Mouse (Mus musculus): Measurements from ENCODE around the gene Nutf2-ps1.
"Not testable (repeated sequence)": the region's sequence is repeated elsewhere in the genome, so short reads cannot be mapped to it uniquely, and the experiment has no call there.

Gene Nutf2-ps1

DNA sequence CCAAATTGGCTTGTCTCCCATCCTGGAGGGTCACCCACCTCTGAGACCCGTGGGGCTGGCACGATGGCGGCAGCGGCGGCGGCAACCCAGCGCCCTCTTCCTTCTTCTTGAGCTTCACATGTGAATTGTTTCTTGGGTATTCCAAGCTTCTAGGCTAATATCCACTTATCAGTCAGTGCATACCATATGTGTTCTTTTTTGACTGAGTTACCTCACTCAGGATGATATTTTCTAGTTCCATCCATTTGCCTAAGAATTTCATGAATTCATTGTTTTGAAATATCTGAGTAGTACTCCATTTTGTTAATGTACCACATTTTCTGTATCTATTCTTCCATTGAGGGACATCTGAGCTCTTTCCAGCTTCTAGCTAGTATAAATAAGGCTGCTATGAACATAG is at the start of gene Nutf2-ps1:
Nutf2-ps1 (minus strand) TSS at position 101 of the 400 bp plus-strand sequence.
- not testable (repeated sequence) for DNase-seq (ENCODE audit: low read depth, low spot score)

DNA sequence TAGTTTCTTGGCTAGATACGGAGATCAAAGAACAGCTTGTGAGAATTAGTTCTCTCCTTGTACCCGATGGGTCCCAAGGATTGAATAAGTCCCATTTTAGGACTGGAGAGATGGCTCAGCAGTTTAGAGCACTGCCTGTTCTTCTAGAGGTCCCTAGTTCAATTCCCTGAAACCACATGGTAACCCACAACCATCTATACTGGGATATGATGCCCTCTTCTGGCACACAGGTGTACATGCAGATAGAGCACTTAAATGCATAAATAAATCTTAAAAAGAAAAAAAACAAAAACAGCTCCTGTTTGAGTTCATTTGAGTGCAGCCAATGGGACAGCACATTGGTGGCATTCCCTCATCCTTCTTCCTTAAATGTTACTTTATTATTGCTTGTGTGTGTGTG is 49.2 kb upstream of the Nutf2-ps1 start:
- DNase-seq (ENCODE audit: low read depth, low spot score), result no peak

DNA sequence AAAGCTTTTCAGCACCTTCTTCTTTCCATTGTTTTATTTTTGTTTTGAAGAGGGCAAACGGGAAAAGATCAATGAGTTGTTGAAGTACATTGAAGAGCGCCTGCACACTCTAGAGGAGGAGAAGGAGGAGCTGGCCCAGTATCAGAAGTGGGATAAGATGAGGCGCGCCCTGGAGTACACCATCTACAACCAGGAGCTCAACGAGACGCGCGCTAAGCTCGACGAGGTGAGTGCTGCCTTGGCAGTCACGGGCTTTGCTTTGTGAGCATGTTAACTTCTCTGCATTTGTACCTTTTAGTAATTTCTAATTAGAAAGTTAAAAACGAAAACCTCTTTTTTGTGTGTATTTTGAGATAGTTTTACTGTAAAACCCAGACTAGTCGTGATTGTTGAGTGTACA is 32.8 kb upstream of the Nutf2-ps1 start:
- DNase-seq (ENCODE audit: low read depth, low spot score), result no peak

DNA sequence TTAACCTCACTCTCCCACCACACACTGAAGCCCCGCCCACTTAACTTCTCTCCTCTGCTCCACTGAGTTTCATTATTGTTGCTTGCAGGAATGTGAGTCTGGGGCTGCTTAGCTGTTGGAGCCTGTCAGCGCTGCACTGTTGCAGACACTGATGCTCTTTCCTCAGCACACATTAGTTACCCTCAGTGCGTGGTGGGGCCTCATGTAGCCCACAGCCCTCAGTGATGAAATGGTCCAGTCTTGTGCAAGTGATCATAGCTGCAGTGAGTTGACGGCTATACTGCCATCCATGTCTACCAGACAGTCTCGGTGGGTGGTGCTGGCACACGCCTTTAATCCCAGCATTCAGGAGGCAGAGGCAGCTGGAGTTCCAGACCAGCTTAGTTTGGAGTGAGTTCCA is 20.1 kb upstream of the Nutf2-ps1 start:
- DNase-seq (ENCODE audit: low read depth, low spot score), result peak; percentile 12

DNA sequence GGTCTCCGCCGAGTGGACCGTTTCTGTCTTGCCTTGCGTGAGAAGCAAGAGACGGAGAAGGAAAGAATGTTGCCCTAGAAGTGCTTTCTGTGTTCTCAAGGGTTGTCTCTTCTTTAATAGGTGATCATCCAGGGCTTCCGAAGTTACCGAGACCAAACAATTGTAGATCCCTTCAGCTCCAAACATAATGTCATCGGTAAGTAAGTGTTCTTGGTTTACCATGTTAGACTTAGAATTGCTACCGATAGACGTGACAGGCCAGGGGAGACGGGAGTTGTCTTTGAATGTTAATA is 12.4 kb upstream of the Nutf2-ps1 start:
- DNase-seq (ENCODE audit: low read depth, low spot score), result no peak

DNA sequence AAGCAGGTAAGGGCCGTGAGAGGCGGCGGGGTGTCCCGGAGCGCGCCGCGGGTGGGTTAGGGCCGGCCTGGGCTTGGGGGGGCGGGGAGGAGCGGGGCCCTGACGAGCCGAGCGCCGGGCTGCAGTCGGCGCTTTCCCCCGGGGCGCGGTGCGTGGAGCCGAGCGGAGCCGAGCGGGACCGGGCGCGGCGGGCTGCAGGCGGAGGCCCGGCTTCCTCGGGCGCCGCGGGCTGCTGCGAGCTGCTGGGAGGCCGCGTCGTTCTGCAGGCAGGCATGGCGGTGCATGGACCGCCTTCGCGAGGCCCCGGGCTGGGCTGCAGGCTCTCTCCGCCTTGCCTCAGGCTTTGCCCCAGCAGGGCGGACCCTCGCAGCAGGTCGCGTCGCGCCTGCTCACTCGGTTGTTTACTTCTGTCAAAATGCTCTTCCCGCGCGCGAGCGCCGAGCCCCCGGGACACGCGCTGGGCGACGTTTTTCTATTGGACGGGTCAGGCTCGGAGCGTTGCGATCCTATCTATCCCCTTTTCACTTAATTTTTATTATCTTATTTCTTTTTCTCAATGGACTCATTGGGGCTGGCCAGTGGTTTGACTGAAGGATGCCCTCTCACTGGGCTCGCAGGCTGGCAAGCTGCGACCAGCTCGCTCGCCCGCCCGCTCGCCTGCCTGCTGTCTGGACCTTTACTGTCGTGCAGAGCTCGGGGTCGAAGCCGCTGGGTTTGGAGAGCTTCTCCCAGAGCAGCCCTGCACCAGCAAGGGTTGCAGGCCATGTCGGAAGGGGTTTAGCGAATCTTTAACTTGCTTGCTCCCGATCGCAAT is 11.9 kb upstream of the Nutf2-ps1 start:
- peak; percentile 63 for DNase-seq (ENCODE audit: low read depth, low spot score)

DNA sequence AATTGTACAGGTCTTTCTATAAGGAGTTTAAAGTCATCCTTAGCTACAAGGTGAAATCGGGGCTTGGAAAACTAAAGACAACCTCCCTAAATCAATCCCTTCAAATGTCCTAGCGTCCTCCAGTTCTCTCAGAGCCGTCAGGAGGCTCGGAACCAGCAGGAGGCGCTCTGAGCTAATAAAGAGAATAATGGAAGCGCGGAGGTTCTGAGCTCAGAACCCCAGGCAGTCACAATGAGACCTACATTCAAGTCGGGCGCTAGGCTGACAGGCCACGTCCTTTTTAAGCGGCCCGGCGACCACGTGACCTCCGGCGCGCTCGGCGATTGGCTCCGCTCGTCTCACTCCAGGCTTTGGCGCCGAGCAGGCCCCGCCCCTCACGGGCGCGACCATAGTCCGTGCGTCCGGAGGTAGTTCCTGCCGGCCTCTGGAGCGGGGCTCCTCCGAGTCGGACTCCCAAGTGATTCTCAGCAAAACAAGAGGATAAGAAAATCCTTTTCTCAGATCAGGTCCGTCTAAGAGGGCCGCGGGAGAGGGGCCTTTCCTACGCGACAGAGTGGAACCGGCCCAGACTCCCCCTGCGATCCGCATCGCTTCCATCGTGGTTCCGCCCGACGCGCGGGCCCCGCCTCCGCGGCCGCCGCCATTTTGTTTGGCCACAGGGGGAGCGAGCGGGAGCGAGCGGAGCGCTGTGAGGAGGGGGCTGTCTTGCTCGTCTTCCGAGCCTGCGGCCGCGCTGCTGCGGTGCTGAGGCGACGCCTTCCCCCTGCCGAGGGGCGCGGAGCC is 11.1 kb upstream of the Nutf2-ps1 start, which contains the start of gene Smc3:
Smc3 (plus strand) TSS at position 642 of the 783 bp plus-strand sequence.
- DNase-seq (ENCODE audit: low read depth, low spot score), result peak; percentile 98

DNA sequence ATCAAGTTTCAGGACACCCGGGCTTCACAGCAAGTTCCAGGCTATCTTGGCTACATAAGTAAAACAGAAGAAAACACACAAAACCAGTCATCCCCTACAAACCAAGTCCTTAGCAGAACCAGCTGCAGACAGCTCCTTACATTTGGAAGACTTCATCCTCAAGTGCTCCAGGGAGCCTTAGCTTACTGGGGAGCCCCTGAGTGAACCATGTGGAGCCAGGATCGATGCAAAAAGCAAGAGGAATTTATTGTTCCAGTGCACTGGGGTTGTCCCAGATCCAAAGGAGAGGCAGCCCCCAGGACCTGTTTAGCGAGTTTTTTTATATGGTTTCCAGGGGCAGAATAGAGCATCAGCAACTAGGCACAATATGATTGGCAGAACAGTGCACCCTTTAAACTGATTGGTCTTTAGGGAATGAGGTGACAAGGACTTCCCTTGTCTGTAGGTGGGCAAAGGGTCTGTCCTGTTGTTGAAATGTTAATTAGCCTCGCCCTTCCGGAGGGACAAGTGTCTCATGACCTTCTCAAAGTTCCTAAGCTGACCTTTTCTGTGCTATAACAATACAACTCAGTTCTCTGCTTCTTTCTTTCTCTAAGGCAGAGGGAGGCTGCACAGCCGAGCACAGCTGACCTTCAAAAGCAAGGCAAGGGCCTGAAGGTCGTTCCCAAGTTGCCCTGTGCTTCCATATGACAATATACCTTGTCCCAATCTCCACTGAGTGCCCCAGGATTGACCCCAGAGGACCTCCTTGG is 8.0 kb upstream of the Nutf2-ps1 start:
- no peak for DNase-seq (ENCODE audit: low read depth, low spot score)

DNA sequence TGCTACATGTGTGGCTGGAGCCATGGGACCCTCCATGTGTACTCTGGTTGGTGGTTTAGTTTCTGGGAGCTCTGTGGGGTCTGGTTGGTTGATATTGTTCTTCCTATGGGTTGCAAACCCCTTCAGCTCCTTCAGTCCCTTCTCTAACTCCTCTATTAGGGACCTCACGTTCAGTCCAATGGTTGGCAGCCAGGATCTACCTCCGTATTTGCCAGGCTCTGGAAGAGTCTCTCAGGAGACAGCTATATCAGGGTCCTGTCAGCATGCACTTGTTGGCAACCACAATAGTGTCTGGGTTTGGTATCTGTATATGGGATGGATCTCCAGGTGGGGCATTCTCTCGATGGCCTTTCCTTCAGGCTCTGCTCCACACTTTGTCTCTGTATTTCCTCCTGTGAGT is 1.2 kb downstream of the Nutf2-ps1 start:
- DNase-seq (ENCODE audit: low read depth, low spot score), result not testable (repeated sequence)

DNA sequence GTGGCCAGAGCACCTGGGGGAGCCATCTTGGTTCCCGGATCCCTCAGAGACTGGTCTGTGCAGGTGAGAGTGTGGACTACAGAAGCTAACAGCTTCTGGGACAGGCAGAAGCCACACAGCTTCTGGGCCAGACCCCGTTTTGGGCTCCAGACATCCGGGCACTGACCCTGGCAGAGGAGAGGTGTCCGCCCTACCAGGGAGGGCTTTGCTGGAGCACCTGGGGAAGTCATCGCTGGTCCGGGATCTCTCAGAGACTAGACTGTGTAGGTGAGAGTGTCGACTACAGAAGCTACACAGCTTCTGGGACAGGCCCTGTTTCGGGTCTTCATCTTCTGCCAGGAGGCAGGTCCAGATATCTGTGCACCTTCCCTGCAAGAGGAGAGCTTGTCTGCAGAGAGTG is 8.6 kb downstream of the Nutf2-ps1 start:
- not testable (repeated sequence) for DNase-seq (ENCODE audit: low read depth, low spot score)

DNA sequence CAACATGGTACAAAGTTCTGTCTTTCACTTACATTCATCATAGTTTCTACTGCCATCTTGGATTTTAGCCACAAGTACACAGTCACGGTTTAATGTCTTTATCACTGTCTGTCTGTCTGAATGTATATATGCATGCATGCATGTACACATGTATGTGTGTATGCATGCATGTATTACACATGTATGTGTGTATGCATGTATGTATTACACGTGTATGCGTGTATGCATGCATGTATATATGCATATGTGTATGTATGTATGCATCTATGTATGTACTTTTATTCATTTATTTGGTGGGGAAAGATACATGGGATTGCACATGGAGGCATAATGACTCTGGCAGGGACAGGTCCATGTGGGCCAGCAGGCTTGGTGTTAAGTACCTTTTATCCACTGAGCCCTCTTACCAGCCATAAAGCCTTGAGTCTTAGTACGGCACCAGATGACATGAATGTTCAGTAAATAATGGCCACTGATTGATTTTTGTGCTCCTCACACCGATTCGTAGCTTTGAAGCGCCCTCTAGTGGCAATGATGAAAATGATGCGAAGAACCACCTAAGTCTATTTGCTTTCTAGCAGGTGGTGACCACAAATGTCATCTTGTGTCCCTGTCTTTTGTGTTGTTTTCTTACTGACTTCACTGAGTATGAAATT is 10.1 kb downstream of the Nutf2-ps1 start:
- DNase-seq (ENCODE audit: low read depth, low spot score), result peak; percentile 85

DNA sequence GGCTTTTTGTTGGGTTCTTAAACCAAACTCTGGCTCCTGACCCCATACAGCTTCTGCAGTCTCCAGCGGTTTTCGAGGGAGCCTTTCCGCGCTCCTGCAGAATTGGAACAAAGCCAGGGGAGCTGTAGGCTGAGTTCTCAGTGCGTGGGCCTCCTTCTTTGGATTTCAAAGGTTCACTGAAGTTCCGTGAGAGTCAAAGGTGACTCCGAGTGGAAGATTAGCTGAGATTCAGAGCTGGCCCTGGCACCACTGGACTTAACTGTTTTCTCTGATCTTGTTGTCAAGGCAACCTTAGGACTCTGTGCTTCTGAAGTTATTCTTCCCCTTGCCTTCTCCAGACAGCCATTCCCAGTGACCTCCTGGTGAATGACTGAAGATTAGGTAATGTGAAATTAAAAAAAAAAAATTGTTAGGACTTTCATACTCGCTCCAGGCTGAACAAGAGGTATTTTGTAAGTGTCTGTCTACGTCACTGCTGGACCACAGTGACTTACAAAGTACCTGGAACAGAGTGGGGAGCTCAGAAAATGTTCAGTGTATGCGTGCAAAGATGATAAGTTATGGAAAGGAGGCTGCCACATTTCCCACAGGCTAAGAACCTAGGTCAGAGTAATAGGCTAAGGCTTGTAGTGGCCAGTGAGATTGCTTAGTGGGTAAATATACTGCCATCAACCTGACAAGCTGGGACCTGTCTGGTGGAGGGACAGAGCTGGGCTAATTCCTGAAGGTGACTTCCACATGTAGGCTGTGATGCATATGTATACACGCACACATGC is 11.7 kb downstream of the Nutf2-ps1 start:
- no peak for DNase-seq (ENCODE audit: low read depth, low spot score)

DNA sequence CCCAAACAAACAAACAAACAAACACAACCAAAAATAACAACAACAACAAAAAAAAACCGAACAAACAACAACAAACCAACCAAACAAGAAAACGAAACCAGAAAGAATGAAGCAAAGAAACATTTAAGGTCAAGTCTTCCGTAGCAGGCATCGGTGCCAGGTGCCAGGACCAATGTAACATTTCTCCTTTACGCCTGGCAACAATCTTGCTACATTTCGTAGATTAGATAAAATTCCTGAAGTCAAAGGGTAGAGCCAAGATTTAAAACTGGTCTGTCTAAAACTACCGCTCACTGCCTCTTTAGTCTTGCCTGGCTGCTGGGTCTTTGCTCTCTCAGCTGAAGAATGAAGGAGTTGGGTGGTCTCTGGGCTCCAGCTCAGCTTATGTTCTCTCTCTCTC is 12.8 kb downstream of the Nutf2-ps1 start:
- no peak for DNase-seq (ENCODE audit: low read depth, low spot score)

DNA sequence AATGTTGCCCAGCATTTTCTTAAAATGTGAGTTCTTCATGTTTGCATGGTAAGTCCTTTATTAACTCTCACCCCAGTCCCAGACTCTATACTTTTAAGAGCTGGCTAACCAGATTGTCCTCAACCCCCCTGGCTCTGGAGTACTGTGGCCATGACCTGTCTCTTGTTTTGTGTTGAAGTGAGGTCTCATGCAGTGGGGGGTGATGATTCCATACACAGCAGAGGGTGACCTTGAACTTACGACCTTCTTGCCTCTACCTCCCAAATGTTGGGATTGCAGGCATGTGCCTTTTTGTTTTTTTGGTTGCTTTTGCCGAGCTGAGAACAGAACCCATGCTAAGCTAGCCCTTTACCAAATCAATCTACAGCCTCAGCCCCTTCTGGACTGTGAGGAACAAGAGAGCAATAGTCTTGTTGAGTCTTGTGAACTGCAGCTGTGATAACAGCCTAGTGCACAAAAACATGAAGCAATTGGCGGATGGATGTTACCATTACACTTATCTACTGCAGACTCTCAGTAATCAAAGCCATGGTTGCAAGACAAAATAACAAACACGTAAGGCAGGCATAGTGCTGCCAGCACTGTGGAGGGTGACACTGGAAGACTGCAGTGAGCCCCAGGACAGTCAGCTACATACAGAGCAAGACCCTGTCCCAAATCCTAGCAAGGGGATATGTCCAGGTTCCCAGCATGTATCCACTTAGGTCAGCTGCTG is 13.4 kb downstream of the Nutf2-ps1 start:
- no peak for DNase-seq (ENCODE audit: low read depth, low spot score)

DNA sequence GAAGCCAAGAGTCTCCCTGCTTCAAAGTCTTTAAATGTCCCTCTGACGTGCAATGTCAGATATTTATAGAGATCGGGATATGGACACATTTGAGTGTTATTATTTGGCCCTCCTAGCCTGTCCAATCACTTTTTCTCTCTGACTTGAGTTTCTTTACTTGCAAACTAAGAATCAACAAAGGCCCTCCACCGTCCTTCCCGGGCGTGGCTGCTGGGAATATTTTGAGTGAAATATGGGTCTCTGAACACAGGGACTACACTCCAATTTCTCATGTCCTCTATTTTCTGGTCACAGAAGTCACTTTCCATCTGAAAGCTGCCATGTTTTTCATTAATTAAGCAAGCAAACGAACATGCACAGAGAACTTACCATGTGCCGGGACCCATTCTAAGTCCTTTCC is 14.3 kb downstream of the Nutf2-ps1 start:
- no peak for DNase-seq (ENCODE audit: low read depth, low spot score)

DNA sequence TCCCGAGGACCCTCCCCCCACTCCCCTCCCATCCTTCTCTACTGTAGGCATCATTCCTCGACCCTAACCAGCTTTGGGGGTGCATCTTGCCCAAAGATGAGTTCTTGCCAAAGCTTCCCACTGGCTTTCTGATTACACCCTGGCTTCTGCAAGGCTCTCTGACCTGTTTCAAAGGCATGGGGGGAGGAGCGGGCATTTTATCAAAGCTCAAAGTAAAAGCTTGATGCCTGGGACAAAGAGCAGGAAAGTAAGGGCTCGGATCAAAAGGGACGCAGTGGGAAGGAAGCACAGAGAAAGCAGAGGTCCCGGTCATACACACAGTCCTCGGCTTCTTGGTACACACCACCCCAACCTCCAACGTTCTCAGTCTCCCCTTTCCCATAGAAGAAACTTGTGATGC is 14.7 kb downstream of the Nutf2-ps1 start:
- no peak for DNase-seq (ENCODE audit: low read depth, low spot score)

DNA sequence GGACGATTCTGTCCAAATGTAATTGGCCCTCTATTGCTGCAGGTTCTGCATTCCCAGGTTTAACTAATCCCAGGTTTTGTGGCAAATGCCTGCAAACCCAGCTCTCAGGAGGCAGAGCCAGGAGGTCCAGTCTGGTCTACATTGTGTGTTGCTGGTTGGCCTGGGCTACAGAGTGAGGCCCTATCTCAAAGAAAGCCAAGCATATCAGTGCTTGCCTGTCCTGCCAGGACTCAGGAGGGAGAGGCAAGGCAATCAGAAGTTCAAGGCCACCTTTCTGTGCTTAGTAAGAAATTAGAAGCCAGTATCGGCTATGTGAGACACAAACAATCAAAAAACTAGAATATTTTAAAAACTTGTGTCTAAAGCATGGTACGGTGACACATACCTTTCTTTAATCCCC is 15.7 kb downstream of the Nutf2-ps1 start:
- DNase-seq (ENCODE audit: low read depth, low spot score), result no peak

DNA sequence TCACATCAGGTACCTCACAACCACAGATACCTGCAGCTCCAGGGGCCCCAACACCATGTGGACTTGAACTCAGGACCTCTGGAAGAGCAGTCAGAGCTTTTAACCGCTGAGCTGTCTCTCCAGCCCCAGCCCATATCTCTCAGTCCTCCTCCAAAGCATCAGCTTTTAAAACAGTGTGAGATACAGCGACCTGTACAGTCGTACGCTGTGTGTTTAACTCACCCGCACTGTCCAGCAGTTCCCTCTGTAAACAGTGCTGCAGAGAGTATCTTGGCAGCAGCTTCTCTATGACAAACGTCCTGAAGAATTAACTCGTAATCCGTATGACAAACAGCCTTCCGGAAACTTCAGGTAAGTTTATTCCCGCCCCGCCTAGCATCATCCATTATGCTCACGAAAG is 16.3 kb downstream of the Nutf2-ps1 start:
- DNase-seq (ENCODE audit: low read depth, low spot score), result no peak

DNA sequence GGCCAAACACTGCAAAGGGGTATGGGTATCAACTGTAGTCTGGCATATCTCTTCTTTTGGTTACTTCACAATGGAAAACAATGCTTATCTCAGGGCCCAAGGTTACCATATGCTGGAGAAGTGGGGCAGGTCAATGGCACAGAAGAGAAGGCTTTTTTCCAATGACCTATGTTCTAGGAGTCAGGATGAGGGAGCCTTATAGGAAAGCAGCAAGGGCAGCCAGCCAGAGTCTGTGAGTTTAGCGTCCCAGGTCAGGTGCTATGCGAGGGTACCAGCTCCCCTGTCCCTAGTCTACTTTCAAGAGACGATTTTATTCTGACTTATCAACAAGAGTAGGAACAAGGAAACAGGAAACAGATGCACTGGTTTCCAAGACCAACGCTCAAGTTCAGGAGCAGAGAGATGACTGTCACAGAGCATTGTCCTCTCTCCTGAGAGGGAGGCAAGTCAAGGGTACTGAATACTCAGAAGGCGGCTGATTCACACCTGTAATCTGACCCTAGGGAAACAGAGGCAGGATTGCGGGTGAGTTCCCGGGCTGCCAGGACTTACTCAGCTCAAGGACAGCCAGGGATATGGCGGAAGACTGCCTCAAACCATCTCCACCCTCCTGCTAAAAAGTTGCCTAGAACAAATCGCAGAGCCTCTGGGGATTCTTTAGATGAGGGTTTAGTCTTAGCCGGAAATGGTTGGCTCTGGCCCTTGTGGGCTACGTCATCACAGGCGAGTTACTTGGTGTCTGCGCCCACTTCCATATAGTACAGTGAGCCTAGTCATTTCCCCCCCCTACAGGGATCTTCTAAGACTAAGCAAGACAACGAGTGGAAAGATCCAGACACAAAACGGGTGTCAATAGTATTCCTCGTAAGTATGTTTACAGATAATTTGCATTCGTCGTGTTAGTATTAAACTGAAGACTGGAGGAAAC is 17.1 kb downstream of the Nutf2-ps1 start:
- no peak for DNase-seq (ENCODE audit: low read depth, low spot score)

Data from mesoderm, embryonic 11.5 days (tissue).